11 mouse cellular contexts compared by ENCODE assay signal in the genomic region with DNA sequence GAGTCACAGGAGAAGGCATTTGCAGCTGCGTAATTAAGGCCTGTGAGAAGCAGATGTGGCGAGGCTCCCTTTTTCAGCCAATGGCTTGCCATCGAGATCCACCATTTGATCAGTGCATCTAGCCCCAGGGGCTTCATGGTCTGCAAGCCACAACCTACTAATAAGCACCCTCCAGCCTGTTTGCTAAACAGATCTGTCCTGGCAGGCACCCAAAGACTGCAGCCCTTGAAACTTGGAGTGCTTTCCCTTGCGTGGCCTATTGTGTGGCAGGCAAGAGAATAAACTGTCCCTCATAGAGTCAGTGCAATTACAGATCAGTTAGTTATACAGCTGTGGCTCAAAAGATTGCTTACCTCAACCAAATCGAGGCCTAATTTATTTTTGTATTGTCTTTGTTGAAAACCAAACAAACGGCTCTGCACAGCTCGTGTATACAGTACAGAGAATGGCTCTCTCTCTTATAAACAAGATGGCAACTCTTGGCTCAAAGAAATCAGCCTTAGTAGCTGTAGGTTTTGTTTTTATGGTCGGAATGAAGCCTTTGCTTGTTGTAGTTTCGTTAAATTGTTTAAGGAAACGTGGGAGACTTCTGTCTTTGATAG.
DNase-seq lines count a peak whose midpoint lies in the region; ATAC-seq and TF ChIP-seq lines count a peak whose summit lies in the region.
"Had no signal": no experiment of that assay in that cellular context is flagged by ENCODE, and none has a peak within 500 bp of the region (broad histone marks: within the 10 kb centered on the region; RNA-seq: fewer than 3 reads in every experiment).

No protein-coding gene starts in this region.

- no peak overlapping the region for H3K9ac ChIP-seq in hindbrain, embryonic 12.5 days
- H3K9ac ChIP-seq: liver, embryonic 13.5 days had no signal

- no peak overlapping the region for H3K27ac ChIP-seq in hindbrain, embryonic 12.5 days
- H3K27ac ChIP-seq in gastrocnemius, adult 2 months = no peak overlapping the region
- H3K27ac ChIP-seq in limb, embryonic 10.5 days = no peak overlapping the region
- H3K27ac ChIP-seq: layer of hippocampus, adult 2 months; liver, embryonic 13.5 days had no signal

- no peaks in the 10 kb centered on the region for H3K36me3 ChIP-seq in hindbrain, embryonic 12.5 days
- no peaks in the 10 kb centered on the region for H3K36me3 ChIP-seq in limb, embryonic 10.5 days
- H3K36me3 ChIP-seq: liver, embryonic 13.5 days had no signal

- no peaks in the 10 kb centered on the region for H3K9me3 ChIP-seq in hindbrain, embryonic 12.5 days (replicated peaks)
- no peaks in the 10 kb centered on the region for H3K9me3 ChIP-seq in limb, embryonic 10.5 days (replicated peaks)
- H3K9me3 ChIP-seq: liver, embryonic 13.5 days had no signal

- DNase-seq in kidney, postnatal 10 days = peak; percentile 12
- no peak for DNase-seq in kidney, postnatal 36 days
- peak; percentile 37 for DNase-seq in 3T3-L1 (ENCODE audit: low read depth, low spot score)
- peak; percentile 4 for DNase-seq in adrenal gland, postnatal 25 days
- no peak for DNase-seq in gastrocnemius, adult 2 months
- no peak for DNase-seq in gastrocnemius, postnatal 10 days
- DNase-seq in limb, embryonic 10.5 days (ENCODE audit: low spot score) = no peak
- DNase-seq: cerebellum, postnatal 36 days; liver, embryonic 13.5 days had no signal

- no peak overlapping the region for H3K4me2 ChIP-seq in hindbrain, embryonic 12.5 days (replicated peaks)
- H3K4me2 ChIP-seq: liver, embryonic 13.5 days had no signal

- no peak overlapping the region for H3K4me3 ChIP-seq in hindbrain, embryonic 12.5 days
- no peak overlapping the region for H3K4me3 ChIP-seq in gastrocnemius, adult 2 months
- no peak overlapping the region for H3K4me3 ChIP-seq in limb, embryonic 10.5 days
- H3K4me3 ChIP-seq: layer of hippocampus, adult 2 months; liver, embryonic 13.5 days had no signal

- intact Hi-C loops in gastrocnemius, adult 2 months (cut with DNase I) = no loop called here

- no peaks in the 10 kb centered on the region for H3K27me3 ChIP-seq in hindbrain, embryonic 12.5 days
- no peaks in the 10 kb centered on the region for H3K27me3 ChIP-seq in limb, embryonic 10.5 days (ENCODE audit: low read depth, poor library complexity, severe bottlenecking)
- H3K27me3 ChIP-seq: liver, embryonic 13.5 days had no signal

- WGBS in hindbrain, embryonic 12.5 days = 67% methylated on average over 10 of the region's 10 CpGs
- 77% methylated on average over 10 of the region's 10 CpGs for WGBS in limb, embryonic 10.5 days

- TF ChIP-seq CTCF in gastrocnemius, adult 2 months (IDR thresholded peaks at IDR 0.05) = no peak

- H3K4me1 ChIP-seq in hindbrain, embryonic 12.5 days = peaks cover 3% of the 10 kb centered on the region
- H3K4me1 ChIP-seq in limb, embryonic 10.5 days = 0 out of 2 replicates have a peak, but pooled peaks cover 2% of the 10 kb centered on the region
- H3K4me1 ChIP-seq: liver, embryonic 13.5 days had no signal

- peak; percentile 81 for ATAC-seq in hindbrain, embryonic 12.5 days (ENCODE audit: low FRiP score)

Comparison
In these comparisons a context has a peak if more than half of its experiments do, and no peak if none do; other contexts are left out.
1. DNase-seq: peak in kidney, postnatal 10 days (single experiment), 3T3-L1 (single experiment) and adrenal gland, postnatal 25 days (single experiment); none in kidney, postnatal 36 days (0 of 2), gastrocnemius, adult 2 months (single experiment), gastrocnemius, postnatal 10 days (single experiment) and limb, embryonic 10.5 days (single experiment).